17 mouse cellular contexts compared by ENCODE assay signal in genomic region chr17:23683226-23683625, GRCm38 (mm10). TPM values are rescaled to one million over a fixed set of nuclear protein-coding genes. Genes with fewer than 3 reads are reported as not detected.
DNase-seq lines count a peak whose midpoint lies in the region; ATAC-seq and TF ChIP-seq lines count a peak whose summit lies in the region.
"Had no signal": no experiment of that assay in that cellular context is flagged by ENCODE, and none has a peak within 500 bp of the region (broad histone marks: within the 10 kb centered on the region; RNA-seq: fewer than 3 reads in every experiment).

No protein-coding gene starts in this region.

- no peak for DNase-seq in midbrain, embryonic 10.5 days (ENCODE audit: low spot score)
- no peak for DNase-seq in midbrain, postnatal 0 days (ENCODE audit: low spot score)
- DNase-seq in gastrocnemius, postnatal 36 days: no peak
- no peak for DNase-seq in heart, adult 18-20 months
- DNase-seq: adrenal gland, postnatal 36 days; cerebellum, adult 9-10 months; heart, adult 11 months; kidney, postnatal 14 days; lung, postnatal 36 days; thymus, postnatal 25 days had no signal

- H3K9me3 ChIP-seq in heart, embryonic 14.5 days (ENCODE audit: control insufficient read depth, low read length): no peaks in the 10 kb centered on the region
- H3K9me3 ChIP-seq in heart, embryonic 11.5 days (replicated peaks; ENCODE audit: control insufficient read depth, low read length): no peaks in the 10 kb centered on the region
- no peaks in the 10 kb centered on the region for H3K9me3 ChIP-seq in midbrain, embryonic 10.5 days (replicated peaks)
- no peaks in the 10 kb centered on the region for H3K9me3 ChIP-seq in midbrain, postnatal 0 days (ENCODE audit: low read length)
- no peaks in the 10 kb centered on the region for H3K9me3 ChIP-seq in embryonic facial prominence, embryonic 12.5 days
- no peaks in the 10 kb centered on the region for H3K9me3 ChIP-seq in limb, embryonic 13.5 days

- TF ChIP-seq CTCF in midbrain, postnatal 0 days (IDR thresholded peaks at IDR 0.05): no peak

- H3K4me2 ChIP-seq in heart, embryonic 14.5 days (ENCODE audit: low read length): no peak overlapping the region
- no peak overlapping the region for H3K4me2 ChIP-seq in heart, embryonic 11.5 days
- no peak overlapping the region for H3K4me2 ChIP-seq in midbrain, postnatal 0 days (ENCODE audit: low read depth, low read length, poor library complexity, severe bottlenecking)
- peak overlapping the region; percentile 29 for H3K4me2 ChIP-seq in embryonic facial prominence, embryonic 12.5 days (replicated peaks)
- H3K4me2 ChIP-seq in limb, embryonic 13.5 days (replicated peaks): peak overlapping the region; percentile 51

- H3K27me3 ChIP-seq in heart, embryonic 14.5 days (ENCODE audit: control insufficient read depth, insufficient read depth, low read length): peaks cover 72% of the 10 kb centered on the region
- H3K27me3 ChIP-seq in heart, embryonic 11.5 days (ENCODE audit: control insufficient read depth, insufficient read depth, low read length): peaks cover 71% of the 10 kb centered on the region
- H3K27me3 ChIP-seq in midbrain, embryonic 10.5 days (ENCODE audit: low read depth, poor library complexity, severe bottlenecking): peaks cover 72% of the 10 kb centered on the region
- H3K27me3 ChIP-seq in midbrain, postnatal 0 days (ENCODE audit: insufficient read depth, low read length): peaks cover 46% of the 10 kb centered on the region
- H3K27me3 ChIP-seq in embryonic facial prominence, embryonic 12.5 days: peaks cover 63% of the 10 kb centered on the region
- H3K27me3 ChIP-seq in limb, embryonic 13.5 days: peaks cover 63% of the 10 kb centered on the region

- 0 out of 2 replicates have a peak, but pooled peaks have one; percentile 27 for ATAC-seq in heart, embryonic 14.5 days (ENCODE audit: insufficient number of reproducible peaks, insufficient read depth, low FRiP score, low read depth)
- ATAC-seq in heart, embryonic 11.5 days (replicated peaks; ENCODE audit: insufficient number of reproducible peaks, low FRiP score, low TSS enrichment): no peak
- ATAC-seq in midbrain, postnatal 0 days (ENCODE audit: low FRiP score): no peak
- no peak for ATAC-seq in embryonic facial prominence, embryonic 12.5 days (ENCODE audit: insufficient number of reproducible peaks, insufficient read depth, low FRiP score, low TSS enrichment)
- 0 out of 2 replicates have a peak, but pooled peaks have one; percentile 4 for ATAC-seq in limb, embryonic 13.5 days (ENCODE audit: low FRiP score, low read depth)
- ATAC-seq: CD4-positive, CD25-positive, alpha-beta regulatory T cell, adult 4 months had no signal

- 18% methylated on average over 15 of the region's 15 CpGs for WGBS in heart, embryonic 14.5 days
- 13% methylated on average over 15 of the region's 15 CpGs for WGBS in heart, embryonic 11.5 days (ENCODE audit: insufficient replicate concordance)
- 17% methylated on average over 15 of the region's 15 CpGs for WGBS in midbrain, embryonic 10.5 days
- 36% methylated on average over 15 of the region's 15 CpGs for WGBS in midbrain, postnatal 0 days
- 25% methylated on average over 15 of the region's 15 CpGs for WGBS in embryonic facial prominence, embryonic 12.5 days
- WGBS in limb, embryonic 13.5 days: 12% methylated on average over 15 of the region's 15 CpGs

- intact Hi-C loops in gastrocnemius, postnatal 36 days (cut with DNase I): no loop called here

- peaks cover 5 to 6% of the 10 kb centered on the region in 2 experiments; a peak in 2 of 4 replicates for H3K4me1 ChIP-seq in heart, embryonic 14.5 days (ENCODE audit: control insufficient read depth in 2 of 2, insufficient read depth in 2 of 2, low read length in 2 of 2)
- no peaks in the 10 kb centered on the region; the same call in 1 of the 2 replicates for H3K4me1 ChIP-seq in heart, embryonic 11.5 days (ENCODE audit: control insufficient read depth, insufficient read depth, low read length)
- peaks cover 35% of the 10 kb centered on the region for H3K4me1 ChIP-seq in midbrain, embryonic 10.5 days
- peaks cover 2% of the 10 kb centered on the region; the same call in 1 of the 2 replicates for H3K4me1 ChIP-seq in midbrain, postnatal 0 days (ENCODE audit: insufficient read depth, low read length)
- H3K4me1 ChIP-seq in embryonic facial prominence, embryonic 12.5 days: peaks cover 14% of the 10 kb centered on the region
- peaks cover 31% of the 10 kb centered on the region for H3K4me1 ChIP-seq in limb, embryonic 13.5 days

- no peaks in the 10 kb centered on the region for H3K36me3 ChIP-seq in heart, embryonic 14.5 days (ENCODE audit: control insufficient read depth, insufficient read depth, low read length)
- no peaks in the 10 kb centered on the region for H3K36me3 ChIP-seq in heart, embryonic 11.5 days (ENCODE audit: control insufficient read depth, insufficient read depth, low read length)
- H3K36me3 ChIP-seq in midbrain, embryonic 10.5 days: no peaks in the 10 kb centered on the region
- no peaks in the 10 kb centered on the region for H3K36me3 ChIP-seq in midbrain, postnatal 0 days (ENCODE audit: insufficient read depth, low read length)
- H3K36me3 ChIP-seq in embryonic facial prominence, embryonic 12.5 days: no peaks in the 10 kb centered on the region
- H3K36me3 ChIP-seq in limb, embryonic 13.5 days: no peaks in the 10 kb centered on the region

- H3K4me3 ChIP-seq in heart, embryonic 14.5 days (ENCODE audit: control insufficient read depth in 1 of 2, insufficient read depth in 1 of 2, low read depth in 1 of 2, low read length in 2 of 2): no peak overlapping the region
- H3K4me3 ChIP-seq in heart, embryonic 11.5 days (ENCODE audit: low read depth, low read length): no peak overlapping the region
- peak overlapping the region; percentile 26; the same call in 1 of the 2 replicates for H3K4me3 ChIP-seq in midbrain, embryonic 10.5 days
- H3K4me3 ChIP-seq in midbrain, postnatal 0 days (ENCODE audit: low read depth, low read length): no peak overlapping the region
- peak overlapping the region; percentile 24 for H3K4me3 ChIP-seq in embryonic facial prominence, embryonic 12.5 days
- peak overlapping the region; percentile 28 for H3K4me3 ChIP-seq in limb, embryonic 13.5 days
- H3K4me3 ChIP-seq: left cerebral cortex, adult 2 months had no signal

- no peak overlapping the region for H3K9ac ChIP-seq in heart, embryonic 14.5 days (ENCODE audit: low read length)
- no peak overlapping the region for H3K9ac ChIP-seq in heart, embryonic 11.5 days (ENCODE audit: low read depth, low read length)
- H3K9ac ChIP-seq in midbrain, postnatal 0 days (replicated peaks; ENCODE audit: low read length, poor library complexity, severe bottlenecking): no peak overlapping the region
- 0 out of 2 replicates have a peak overlapping the region, but pooled peaks have one; percentile 22 for H3K9ac ChIP-seq in embryonic facial prominence, embryonic 12.5 days
- peak overlapping the region; percentile 48; the same call in 1 of the 2 replicates for H3K9ac ChIP-seq in limb, embryonic 13.5 days

- H3K27ac ChIP-seq in heart, embryonic 14.5 days (replicated peaks in 1 of 2; ENCODE audit: control insufficient read depth in 1 of 2, insufficient read depth in 1 of 2, low read depth in 2 of 2, low read length in 2 of 2): no peak overlapping the region
- no peak overlapping the region for H3K27ac ChIP-seq in heart, embryonic 11.5 days (ENCODE audit: low read depth, low read length)
- H3K27ac ChIP-seq in midbrain, embryonic 10.5 days (replicated peaks): 0 out of 2 replicates have a peak overlapping the region, but pooled peaks have one; percentile 28
- H3K27ac ChIP-seq in midbrain, postnatal 0 days (ENCODE audit: low read depth, low read length): no peak overlapping the region
- peak overlapping the region; percentile 1; the same call in 1 of the 2 replicates for H3K27ac ChIP-seq in embryonic facial prominence, embryonic 12.5 days
- no peak overlapping the region for H3K27ac ChIP-seq in limb, embryonic 13.5 days
- H3K27ac ChIP-seq: left cerebral cortex, adult 2 months had no signal

RNA-seq across cellular contexts. Expression of gene Cldn9, which starts 0.6 kb away (rescaled TPM):
- polyA plus RNA-seq in heart, embryonic 14.5 days (2014; fragmentation: Nextera tagmentation; extraction: Ambion mirVana): 0.14 TPM in 1 of 2 replicates, not detected in the other
- 0.25 and 0.46 TPM in 2 replicates for polyA plus RNA-seq in heart, embryonic 11.5 days (2014; fragmentation: Nextera tagmentation; extraction: Ambion mirVana)
- 1.5 and 3.1 TPM in 2 replicates for polyA plus RNA-seq in midbrain, embryonic 10.5 days (2016; fragmentation: Nextera tagmentation; extraction: Ambion mirVana)
- 0.19 and 0.55 TPM in 2 replicates for total RNA-seq in midbrain, postnatal 0 days (2014; rRNA removed)
- 0.25 TPM in 1 of 2 replicates, not detected in the other for polyA plus RNA-seq in midbrain, postnatal 0 days (2015; fragmentation: Nextera tagmentation; extraction: Ambion mirVana)
- polyA plus RNA-seq in embryonic facial prominence, embryonic 12.5 days (2016; fragmentation: Nextera tagmentation; extraction: Ambion mirVana): 12.6 and 13.5 TPM in 2 replicates
- polyA plus RNA-seq in limb, embryonic 13.5 days (2015; fragmentation: Nextera tagmentation; extraction: Ambion mirVana): 8.3 and 10.1 TPM in 2 replicates
- total RNA-seq in gastrocnemius, postnatal 36 days (2021): not detected
- not detected for total RNA-seq in heart, adult 18-20 months (2021)
- total RNA-seq: adrenal gland, postnatal 36 days; hematopoietic stem cell, adult 5-6 weeks had no signal
- polyA plus RNA-seq: CD4-positive, CD25-positive, alpha-beta regulatory T cell, adult 4 months had no signal

RNA-seq across cellular contexts. Expression of gene Cldn6, which starts 4.2 kb away (rescaled TPM):
- 0.42 TPM in 1 of 2 replicates, not detected in the other for polyA plus RNA-seq in heart, embryonic 14.5 days (2014; fragmentation: Nextera tagmentation; extraction: Ambion mirVana)
- polyA plus RNA-seq in heart, embryonic 11.5 days (2014; fragmentation: Nextera tagmentation; extraction: Ambion mirVana): 3.3 and 3.9 TPM in 2 replicates
- polyA plus RNA-seq in midbrain, embryonic 10.5 days (2016; fragmentation: Nextera tagmentation; extraction: Ambion mirVana): 3.5 and 10.1 TPM in 2 replicates
- 0.60 and 0.99 TPM in 2 replicates for total RNA-seq in midbrain, postnatal 0 days (2014; rRNA removed)
- 0.31 and 0.56 TPM in 2 replicates for polyA plus RNA-seq in midbrain, postnatal 0 days (2015; fragmentation: Nextera tagmentation; extraction: Ambion mirVana)
- 49.2 and 52.4 TPM in 2 replicates for polyA plus RNA-seq in embryonic facial prominence, embryonic 12.5 days (2016; fragmentation: Nextera tagmentation; extraction: Ambion mirVana)
- polyA plus RNA-seq in limb, embryonic 13.5 days (2015; fragmentation: Nextera tagmentation; extraction: Ambion mirVana): 16.8 and 19.8 TPM in 2 replicates
- not detected for total RNA-seq in gastrocnemius, postnatal 36 days (2021)
- not detected for total RNA-seq in heart, adult 18-20 months (2021)
- total RNA-seq: adrenal gland, postnatal 36 days; hematopoietic stem cell, adult 5-6 weeks; left cerebral cortex, adult 2 months had no signal
- polyA plus RNA-seq: CD4-positive, CD25-positive, alpha-beta regulatory T cell, adult 4 months had no signal

RNA-seq across cellular contexts. Expression of gene Tnfrsf12a, which starts 6.0 kb away (rescaled TPM):
- polyA plus RNA-seq in heart, embryonic 14.5 days (2014; fragmentation: Nextera tagmentation; extraction: Ambion mirVana): 107 and 114 TPM in 2 replicates
- polyA plus RNA-seq in heart, embryonic 11.5 days (2014; fragmentation: Nextera tagmentation; extraction: Ambion mirVana): 77.6 and 85.3 TPM in 2 replicates
- 3.2 and 3.8 TPM in 2 replicates for polyA plus RNA-seq in midbrain, embryonic 10.5 days (2016; fragmentation: Nextera tagmentation; extraction: Ambion mirVana)
- 3.9 and 4.2 TPM in 2 replicates for total RNA-seq in midbrain, postnatal 0 days (2014; rRNA removed)
- polyA plus RNA-seq in midbrain, postnatal 0 days (2015; fragmentation: Nextera tagmentation; extraction: Ambion mirVana): 3.3 TPM in 2 replicates
- polyA plus RNA-seq in embryonic facial prominence, embryonic 12.5 days (2016; fragmentation: Nextera tagmentation; extraction: Ambion mirVana): 8.6 and 9.2 TPM in 2 replicates
- 15.4 and 17.1 TPM in 2 replicates for polyA plus RNA-seq in limb, embryonic 13.5 days (2015; fragmentation: Nextera tagmentation; extraction: Ambion mirVana)
- total RNA-seq in gastrocnemius, postnatal 36 days (2021): 10 to 100 TPM; 38.1 to 49.0 TPM
- total RNA-seq in heart, adult 18-20 months (2021): 10 to 100 TPM; 63.7 to 89.9 TPM

RNA-seq across cellular contexts. Expression of gene Thoc6, which starts 9.5 kb away (rescaled TPM):
- 31.1 and 35.0 TPM in 2 replicates for polyA plus RNA-seq in heart, embryonic 14.5 days (2014; fragmentation: Nextera tagmentation; extraction: Ambion mirVana)
- 40.9 and 41.0 TPM in 2 replicates for polyA plus RNA-seq in heart, embryonic 11.5 days (2014; fragmentation: Nextera tagmentation; extraction: Ambion mirVana)
- 74.2 and 77.3 TPM in 2 replicates for polyA plus RNA-seq in midbrain, embryonic 10.5 days (2016; fragmentation: Nextera tagmentation; extraction: Ambion mirVana)
- total RNA-seq in midbrain, postnatal 0 days (2014; rRNA removed): 16.7 and 21.5 TPM in 2 replicates
- 21.1 and 23.2 TPM in 2 replicates for polyA plus RNA-seq in midbrain, postnatal 0 days (2015; fragmentation: Nextera tagmentation; extraction: Ambion mirVana)
- 49.6 and 51.7 TPM in 2 replicates for polyA plus RNA-seq in embryonic facial prominence, embryonic 12.5 days (2016; fragmentation: Nextera tagmentation; extraction: Ambion mirVana)
- 45.6 and 48.4 TPM in 2 replicates for polyA plus RNA-seq in limb, embryonic 13.5 days (2015; fragmentation: Nextera tagmentation; extraction: Ambion mirVana)
- 1 to 10 TPM; 7.6 to 9.2 TPM for total RNA-seq in gastrocnemius, postnatal 36 days (2021)
- 10 to 100 TPM; 11.0 to 11.2 TPM for total RNA-seq in heart, adult 18-20 months (2021)

RNA-seq across cellular contexts. Expression of gene Hcfc1r1, which starts 9.8 kb away (rescaled TPM):
- 403 and 405 TPM in 2 replicates for polyA plus RNA-seq in heart, embryonic 14.5 days (2014; fragmentation: Nextera tagmentation; extraction: Ambion mirVana)
- 382 and 389 TPM in 2 replicates for polyA plus RNA-seq in heart, embryonic 11.5 days (2014; fragmentation: Nextera tagmentation; extraction: Ambion mirVana)
- polyA plus RNA-seq in midbrain, embryonic 10.5 days (2016; fragmentation: Nextera tagmentation; extraction: Ambion mirVana): 29.5 and 36.4 TPM in 2 replicates
- total RNA-seq in midbrain, postnatal 0 days (2014; rRNA removed): 87.3 and 194 TPM in 2 replicates
- polyA plus RNA-seq in midbrain, postnatal 0 days (2015; fragmentation: Nextera tagmentation; extraction: Ambion mirVana): 210 and 212 TPM in 2 replicates
- polyA plus RNA-seq in embryonic facial prominence, embryonic 12.5 days (2016; fragmentation: Nextera tagmentation; extraction: Ambion mirVana): 60.3 and 61.2 TPM in 2 replicates
- 65.0 and 66.9 TPM in 2 replicates for polyA plus RNA-seq in limb, embryonic 13.5 days (2015; fragmentation: Nextera tagmentation; extraction: Ambion mirVana)
- 100 to 1,000 TPM; 125 TPM for total RNA-seq in gastrocnemius, postnatal 36 days (2021)
- 100 to 1,000 TPM; 191 to 199 TPM for total RNA-seq in heart, adult 18-20 months (2021)

Comparison
In these comparisons a context has a peak if more than half of its experiments do, and no peak if none do; other contexts are left out.
1. ATAC-seq: peak in heart, embryonic 14.5 days (single experiment) and limb, embryonic 13.5 days (single experiment); none in heart, embryonic 11.5 days (single experiment), midbrain, postnatal 0 days (single experiment) and embryonic facial prominence, embryonic 12.5 days (single experiment).
2. H3K27ac ChIP-seq: peak in midbrain, embryonic 10.5 days (single experiment) and embryonic facial prominence, embryonic 12.5 days (single experiment); none in heart, embryonic 14.5 days (0 of 2), heart, embryonic 11.5 days (single experiment), midbrain, postnatal 0 days (single experiment) and limb, embryonic 13.5 days (single experiment).
3. H3K4me3 ChIP-seq: peak in midbrain, embryonic 10.5 days (single experiment), embryonic facial prominence, embryonic 12.5 days (single experiment) and limb, embryonic 13.5 days (single experiment); none in heart, embryonic 14.5 days (0 of 2), heart, embryonic 11.5 days (single experiment) and midbrain, postnatal 0 days (single experiment).
4. H3K4me2 ChIP-seq: peak in embryonic facial prominence, embryonic 12.5 days (single experiment) and limb, embryonic 13.5 days (single experiment); none in heart, embryonic 14.5 days (single experiment), heart, embryonic 11.5 days (single experiment) and midbrain, postnatal 0 days (single experiment).
5. H3K9ac ChIP-seq: peak in embryonic facial prominence, embryonic 12.5 days (single experiment) and limb, embryonic 13.5 days (single experiment); none in heart, embryonic 14.5 days (single experiment), heart, embryonic 11.5 days (single experiment) and midbrain, postnatal 0 days (single experiment).